Mouse (Mus musculus) Patski (cell line): ENCODE results near the gene Rybp. TPM values are rescaled to one million over a fixed set of nuclear protein-coding genes. Genes with fewer than 3 reads are reported as not detected.

ENCODE experiments used
- ATAC-seq: fragments of 100-300 bp; one replicate; pipeline ENCODE4 v1.8.0; 2021
- CTCF ChIA-PET: fragments of 350-600 bp; sonication (Branson Sonifier 250); formaldehyde crosslinking; loops from one replicate; lab custom pipeline; 2022; ENCODE audit warnings: inconsistent platforms; lab: Charles Lee
- POLR2A ChIA-PET: fragments of 350-600 bp; sonication (Branson Sonifier 250); formaldehyde crosslinking; loops from one replicate; lab custom pipeline; 2022; ENCODE audit warnings: antibody characterized with exemption, inconsistent platforms; lab: Charles Lee
- DNase-seq: peaks from one replicate; pipeline ENCODE4 v3.0.0-alpha.2; 2011; ENCODE audit warnings: low read depth, low spot score
- H3K27me3 ChIP-seq: fragments of 371-371 bp; one replicate; pipeline ENCODE4 v1.5.1; 2021
- CTCF ChIP-seq: fragments of 100-300 bp; IDR thresholded peaks from one replicate; pipeline ENCODE4 v1.5.1; 2021
- in situ Hi-C: fragments of 300-500 bp; cut with MboI; formaldehyde crosslinking; loops from 3 replicates; pipeline ENCODE4 v1.11.1; 2018; ENCODE audit warnings: low pct_unique_long_range_greater_than_20kb, mixed read lengths
- polyA plus RNA-seq: library from polyadenylated mRNA; unstranded; gene quantifications from one replicate; pipeline ENCODE4 v1.2.3, GENCODE M21; 2021

Gene Rybp
- polyA plus RNA-seq, 1 experiment from 2014 or later = 22.6 TPM

GRCm38 (mm10) chr6:100212820-100213219 lies 74.5 kb downstream of the Rybp start:
- in situ Hi-C loops = no loop called here
- TF ChIP-seq CTCF = no peak
- CTCF ChIA-PET = no interaction called here
- POLR2A ChIA-PET = no interaction called here
- H3K27me3 ChIP-seq = peaks cover 5% of the 10 kb centered on the region
- no peak for DNase-seq
- no peak for ATAC-seq

- in situ Hi-C loops = no loop called here
- no peak for TF ChIP-seq CTCF
- DNase-seq (no peak), ATAC-seq (no peak)
- CTCF ChIA-PET = no interaction called here
- POLR2A ChIA-PET = no interaction called here
- peaks cover 11% of the 10 kb centered on the region for H3K27me3 ChIP-seq
Observed at GRCm38 (mm10) chr6:100211646-100212045, 75.6 kb downstream of the Rybp start.

GRCm38 (mm10) chr6:100210517-100210916 lies 76.8 kb downstream of the Rybp start:
- in situ Hi-C loops = no loop called here
- POLR2A ChIA-PET = interaction anchor here (0.6 kb wide), 1 partner anchor 63 kb away, joined by 4 read pairs; no protein-coding TSS in a partner anchor
- no peak for TF ChIP-seq CTCF
- CTCF ChIA-PET = no interaction called here
- ATAC-seq (no peak), DNase-seq (no peak)
- peaks cover 16% of the 10 kb centered on the region for H3K27me3 ChIP-seq

- ChIA-PET CTCF (interaction anchor here (0.9 kb wide), 1 partner anchor 502 kb away, joined by 3 read pairs; no protein-coding TSS in a partner anchor), POLR2A (no interaction called here)
- TF ChIP-seq CTCF = no peak
- ATAC-seq = no peak
- no peak for DNase-seq
- peaks cover 19% of the 10 kb centered on the region for H3K27me3 ChIP-seq
- in situ Hi-C loops = no loop called here
Observed at GRCm38 (mm10) chr6:100206741-100207275, 80.5 kb downstream of the Rybp start.

GRCm38 (mm10) chr6:100206261-100206660 lies 81.0 kb downstream of the Rybp start:
- ATAC-seq (no peak), DNase-seq (no peak)
- H3K27me3 ChIP-seq = peaks cover 19% of the 10 kb centered on the region
- TF ChIP-seq CTCF = no peak
- in situ Hi-C loops = no loop called here
- ChIA-PET POLR2A (no interaction called here), CTCF (interaction anchor here (0.9 kb wide), 1 partner anchor 502 kb away, joined by 3 read pairs; no protein-coding TSS in a partner anchor)

- H3K27me3 ChIP-seq = peaks cover 19% of the 10 kb centered on the region
- ATAC-seq (no peak), DNase-seq (no peak)
- TF ChIP-seq CTCF = no peak
- ChIA-PET POLR2A (interaction anchor here (1.1 kb wide), 1 partner anchor 9 kb away, joined by 3 read pairs; no protein-coding TSS in a partner anchor), CTCF (interaction anchor here (1.1 kb wide), 1 partner anchor 9 kb away, joined by 3 read pairs; no protein-coding TSS in a partner anchor)
- in situ Hi-C loops = no loop called here
Observed at GRCm38 (mm10) chr6:100204436-100204835, 82.8 kb downstream of the Rybp start.

- CTCF ChIA-PET = no interaction called here
- in situ Hi-C loops = no loop called here
- POLR2A ChIA-PET = interaction anchor here (0.5 to 1.1 kb wide), 2 partner anchors 8 to 263 kb away, joined by 3 to 4 read pairs; no protein-coding TSS in a partner anchor
- ATAC-seq (no peak), DNase-seq (no peak)
- no peak for TF ChIP-seq CTCF
- peaks cover 17% of the 10 kb centered on the region for H3K27me3 ChIP-seq
Observed at GRCm38 (mm10) chr6:100203492-100203891, 83.8 kb downstream of the Rybp start.

- ATAC-seq (no peak), DNase-seq (no peak)
- in situ Hi-C loops = no loop called here
- peaks cover 12% of the 10 kb centered on the region for H3K27me3 ChIP-seq
- ChIA-PET CTCF (no interaction called here), POLR2A (no interaction called here)
- no peak for TF ChIP-seq CTCF
Observed at GRCm38 (mm10) chr6:100202091-100202490, 85.2 kb downstream of the Rybp start.

- POLR2A ChIA-PET = no interaction called here
- TF ChIP-seq CTCF = no peak
- DNase-seq = no peak
- in situ Hi-C loops = loop anchor here (10.0 kb wide), 1 partner anchor 88 kb away; the partner anchor contains the start of gene Rybp
- CTCF ChIA-PET = interaction anchor here (0.5 to 1.4 kb wide), 2 partner anchors 12 to 22 kb away, joined by 3 read pairs; no protein-coding TSS in a partner anchor
- no peaks in the 10 kb centered on the region for H3K27me3 ChIP-seq
- no peak for ATAC-seq
Observed at GRCm38 (mm10) chr6:100197102-100197501, 90.2 kb downstream of the Rybp start.

- no peak for DNase-seq
Observed at GRCm38 (mm10) chr6:100195870-100196409, 91.3 kb downstream of the Rybp start.

GRCm38 (mm10) chr6:100195091-100195490 lies 92.2 kb downstream of the Rybp start:
- no peak for TF ChIP-seq CTCF
- ATAC-seq (no peak), DNase-seq (no peak)
- CTCF ChIA-PET = interaction anchor here (1.3 to 1.4 kb wide), 2 partner anchors 9 to 30 kb away, joined by 3 read pairs; no protein-coding TSS in a partner anchor
- H3K27me3 ChIP-seq = peaks cover 4% of the 10 kb centered on the region
- POLR2A ChIA-PET = interaction anchor here (1.4 kb wide), 1 partner anchor 9 kb away, joined by 3 read pairs; no protein-coding TSS in a partner anchor
- in situ Hi-C loops = loop anchor here (10.0 kb wide), 1 partner anchor 90 kb away; the partner anchor contains the start of gene Rybp

More at GRCm38 (mm10) chr6:100195870-100196409, 91.3 kb downstream of the Rybp start:
- no peaks in the 10 kb centered on the region for H3K27me3 ChIP-seq
- peak; percentile 52 for ATAC-seq
- ChIA-PET POLR2A (interaction anchor here (1.4 kb wide), 1 partner anchor 8 kb away, joined by 3 read pairs; no protein-coding TSS in a partner anchor), CTCF (interaction anchor here (1.4 kb wide), 1 partner anchor 13 kb away, joined by 3 read pairs; no protein-coding TSS in a partner anchor)
- in situ Hi-C loops = loop anchor here (10.0 kb wide), 1 partner anchor 89 kb away; the partner anchor contains the start of gene Rybp
- no peak for TF ChIP-seq CTCF
